Mouse (Mus musculus) 3134 (cell line): Measurements from ENCODE around the gene Srrm1.
"Not testable (repeated sequence)": the region's sequence is repeated elsewhere in the genome, so short reads cannot be mapped to it uniquely, and the experiment has no call there.

Experiments used
- DNase-seq: peaks from one replicate; pipeline ENCODE4 v3.0.0-alpha.2; 2011; ENCODE audit warnings: low spot score; ENCODE audit not compliant: insufficient read length; ENCODE audit errors: extremely low read depth

The Srrm1 gene

GRCm38 (mm10) chr4:135306533-135306932 lies 46.6 kb downstream of the Srrm1 start:
- peak; percentile 61 for DNase-seq

GRCm38 (mm10) chr4:135302261-135302660 lies 50.9 kb downstream of the Srrm1 start:
- peak; percentile 68 for DNase-seq

- DNase-seq: peak; percentile 67
These were observed 52.0 kb downstream of the Srrm1 start for GRCm38 (mm10) chr4:135301166-135301565.

- DNase-seq: no peak
These were observed 52.7 kb downstream of the Srrm1 start for GRCm38 (mm10) chr4:135300248-135301041.

GRCm38 (mm10) chr4:135298680-135299079 lies 54.4 kb downstream of the Srrm1 start:
- no peak for DNase-seq

GRCm38 (mm10) chr4:135297931-135298546 lies 55.1 kb downstream of the Srrm1 start:
- peak; percentile 96 for DNase-seq

GRCm38 (mm10) chr4:135297146-135297545 lies 56.0 kb downstream of the Srrm1 start:
- peak; percentile 83 for DNase-seq

- no peak for DNase-seq
These were observed 56.6 kb downstream of the Srrm1 start for GRCm38 (mm10) chr4:135296565-135296964.

- no peak for DNase-seq
These were observed 59.3 kb downstream of the Srrm1 start for GRCm38 (mm10) chr4:135293813-135294212.

GRCm38 (mm10) chr4:135292477-135293089 lies 60.5 kb downstream of the Srrm1 start:
- DNase-seq: peak; percentile 80

- DNase-seq: no peak
These were observed 61.3 kb downstream of the Srrm1 start for GRCm38 (mm10) chr4:135291841-135292240.

GRCm38 (mm10) chr4:135291199-135291598 lies 61.9 kb downstream of the Srrm1 start:
- no peak for DNase-seq

- no peak for DNase-seq
These were observed 65.1 kb downstream of the Srrm1 start for GRCm38 (mm10) chr4:135287975-135288374.

- peak; percentile 88 for DNase-seq
These were observed 66.2 kb downstream of the Srrm1 start for GRCm38 (mm10) chr4:135286833-135287395.

- DNase-seq: no peak
These were observed 67.0 kb downstream of the Srrm1 start for GRCm38 (mm10) chr4:135286033-135286622.

GRCm38 (mm10) chr4:135285436-135285835 lies 67.7 kb downstream of the Srrm1 start:
- DNase-seq: no peak

GRCm38 (mm10) chr4:135283875-135284274 lies 69.2 kb downstream of the Srrm1 start:
- no peak for DNase-seq

GRCm38 (mm10) chr4:135283417-135283816 lies 69.7 kb downstream of the Srrm1 start:
- no peak for DNase-seq

- DNase-seq: peak; percentile 52
These were observed 70.3 kb downstream of the Srrm1 start for GRCm38 (mm10) chr4:135282651-135283290.

- DNase-seq: not testable (repeated sequence)
These were observed 73.1 kb downstream of the Srrm1 start for GRCm38 (mm10) chr4:135280016-135280415.
